Mouse (Mus musculus) MEL (cell line): ENCODE measurements around the gene Nek9. TPM values are rescaled to one million over a fixed set of nuclear protein-coding genes. Genes with fewer than 3 reads are reported as not detected.
A peak's percentile ranks its signal among the peaks of the same experiment; 100 is the strongest.

Experiments used
- DNase-seq: peaks from one replicate; pipeline ENCODE4 v3.0.0; 2011; ENCODE audit warnings: low read depth, low spot score
- H3K27ac ChIP-seq: 2 replicates; pipeline ENCODE4 v1.5.1; 2012; ENCODE audit warnings: low read depth, mild to moderate bottlenecking, control low read depth, low read length, moderate library complexity; ENCODE audit not compliant: control insufficient read depth
- H3K27me3 ChIP-seq, 2 experiments: fragments of 150-350 bp in 1 of 2; sonication (generic) in 1 of 2; 2 replicates each; pipeline ENCODE4 v1.6.1; 2012; ENCODE audit warnings: low read length in 2 of 2, mild to moderate bottlenecking in 2 of 2, improper control_type of control experiment in 1 of 2, moderate library complexity in 1 of 2; ENCODE audit not compliant: insufficient read depth in 2 of 2, control insufficient read depth in 1 of 2
- H3K36me3 ChIP-seq, 2 experiments: 2 replicates each; pipeline ENCODE4 v1.6.1; 2012 to 2014; ENCODE audit warnings: low read length in 2 of 2, improper control_type of control experiment in 1 of 2, inconsistent platforms in 1 of 2, mild to moderate bottlenecking in 1 of 2; ENCODE audit not compliant: insufficient read depth in 2 of 2, control insufficient read depth in 1 of 2
- H3K4me1 ChIP-seq, 2 experiments: fragments of 150-350 bp in 1 of 2; sonication (generic) in 1 of 2; 2 replicates each; pipeline ENCODE4 v1.6.1; 2012; ENCODE audit warnings: low read length in 2 of 2, improper control_type of control experiment in 1 of 2, mild to moderate bottlenecking in 1 of 2; ENCODE audit not compliant: insufficient read depth in 2 of 2, control insufficient read depth in 1 of 2
- H3K4me3 ChIP-seq, 2 experiments: fragments of 150-350 bp in 1 of 2; sonication (generic) in 1 of 2; 2 replicates each; pipeline ENCODE4 v1.5.1; 2012; ENCODE audit warnings: low read depth in 2 of 2, low read length in 2 of 2, mild to moderate bottlenecking in 2 of 2, moderate library complexity in 2 of 2, control low read depth in 1 of 2, improper control_type of control experiment in 1 of 2; ENCODE audit not compliant: control insufficient read depth in 1 of 2, insufficient read depth in 1 of 2
- H3K79me2 ChIP-seq: 2 replicates; pipeline ENCODE4 v1.6.1; 2012; ENCODE audit warnings: mild to moderate bottlenecking, low read length, moderate library complexity; ENCODE audit not compliant: control insufficient read depth, poor library complexity, insufficient read depth
- H3K9ac ChIP-seq: 2 replicates; pipeline ENCODE4 v1.6.1; 2012; ENCODE audit warnings: low read depth, mild to moderate bottlenecking, control low read depth, low read length, moderate library complexity; ENCODE audit not compliant: control insufficient read depth, poor library complexity, severe bottlenecking
- H3K9me3 ChIP-seq: fragments of 150-350 bp; sonication (generic); replicated peaks from 2 replicates; pipeline ENCODE4 v1.6.1; 2012; ENCODE audit warnings: mild to moderate bottlenecking, low read length, improper control_type of control experiment, moderate library complexity; ENCODE audit not compliant: insufficient read depth
- CTCF ChIP-seq, 3 experiments: IDR thresholded peaks in 2 of 3; conservative IDR thresholded peaks in 1 of 3; 2 replicates each; pipeline ENCODE4 v1.5.1; 2011 to 2012; ENCODE audit warnings: low read length in 3 of 3, low read depth in 2 of 3, mild to moderate bottlenecking in 2 of 3, improper control_type of control experiment in 1 of 3, inconsistent platforms in 1 of 3, mixed read lengths in 1 of 3, moderate library complexity in 1 of 3; ENCODE audit not compliant: control insufficient read depth in 1 of 3, insufficient read depth in 1 of 3, poor library complexity in 1 of 3, severe bottlenecking in 1 of 3
- ETS1 ChIP-seq: IDR thresholded peaks from 2 replicates; pipeline ENCODE4 v1.6.1; 2012; ENCODE audit warnings: low read depth, mild to moderate bottlenecking, inconsistent platforms, low read length, improper control_type of control experiment, moderate library complexity
- GATA1 ChIP-seq: IDR thresholded peaks from 2 replicates; pipeline ENCODE4 v1.6.1; 2011; ENCODE audit warnings: low read depth, low read length, improper control_type of control experiment
- JUND ChIP-seq: IDR thresholded peaks from 2 replicates; pipeline ENCODE4 v1.6.1; 2011; ENCODE audit warnings: low read depth, mild to moderate bottlenecking, improper control_type of control experiment, low read length
- MAX ChIP-seq: IDR thresholded peaks from 2 replicates; pipeline ENCODE4 v1.6.1; 2011; ENCODE audit warnings: low read length, improper control_type of control experiment
- MXI1 ChIP-seq: IDR thresholded peaks from 2 replicates; pipeline ENCODE4 v1.6.1; 2011; ENCODE audit warnings: mild to moderate bottlenecking, low read depth, low read length, improper control_type of control experiment
- MYB ChIP-seq: IDR thresholded peaks from 2 replicates; pipeline ENCODE4 v1.6.1; 2011; ENCODE audit warnings: mild to moderate bottlenecking, low read depth, low read length, improper control_type of control experiment
- MYC ChIP-seq: IDR thresholded peaks from 2 replicates; pipeline ENCODE4 v1.6.1; 2011; ENCODE audit warnings: low read depth, mild to moderate bottlenecking, low read length, improper control_type of control experiment, moderate library complexity
- POLR2AphosphoS2 ChIP-seq: IDR thresholded peaks from 2 replicates; pipeline ENCODE4 v1.6.1; 2011; ENCODE audit warnings: low read length, improper control_type of control experiment
- RAD21 ChIP-seq: IDR thresholded peaks from 2 replicates; pipeline ENCODE4 v1.6.1; 2011; ENCODE audit warnings: mild to moderate bottlenecking, low read depth, low read length, improper control_type of control experiment
- SIN3A ChIP-seq: IDR thresholded peaks from 2 replicates; pipeline ENCODE4 v1.6.1; 2012; ENCODE audit warnings: low read length, improper control_type of control experiment, inconsistent platforms
- SMC3 ChIP-seq: IDR thresholded peaks from 2 replicates; pipeline ENCODE4 v1.6.1; 2011; ENCODE audit warnings: low read depth, low read length, improper control_type of control experiment
- USF1 ChIP-seq: IDR thresholded peaks from 2 replicates; pipeline ENCODE4 v1.6.1; 2014; ENCODE audit warnings: low read depth, mild to moderate bottlenecking, inconsistent platforms, low read length, improper control_type of control experiment, moderate library complexity
- ZC3H11A ChIP-seq: IDR thresholded peaks from 2 replicates; pipeline ENCODE4 v1.6.1; 2012; ENCODE audit warnings: low read depth, mild to moderate bottlenecking, inconsistent platforms, low read length, improper control_type of control experiment
- ZNF384 ChIP-seq: IDR thresholded peaks from 2 replicates; pipeline ENCODE4 v1.6.1; 2012; ENCODE audit warnings: low read depth, mild to moderate bottlenecking, inconsistent platforms, low read length, improper control_type of control experiment
- polyA plus RNA-seq, 2 experiments: library from polyadenylated mRNA; stranded (reverse) in 1 of 2; unstranded in 1 of 2; fragments of >175 nt in 1 of 2; fragments of >200 nt in 1 of 2; gene quantifications; 2 replicates each; pipeline versions ENCODE4 v1.2.1 to v1.2.4; 2012; ENCODE audit warnings: low replicate concordance in 2 of 2, low read depth in 1 of 2; ENCODE audit not compliant: insufficient read length in 2 of 2, insufficient read depth in 1 of 2, missing spikeins in 1 of 2
- total RNA-seq: library from RNA; depleted of rRNA; stranded (reverse); fragments of 300-350 nt; gene quantifications from 2 replicates; pipeline ENCODE4 v1.2.3, GENCODE M21; 2012

Nek9 gene
- total and polyA plus RNA-seq, 3 experiments, result 23.4 to 32.2 TPM; not detected in 1

GRCm38 (mm10) chr12:85380942-85381341 lies 41.8 kb upstream of the Nek9 start:
- peak; percentile 63 for DNase-seq
- no peak overlapping the region for H3K9ac ChIP-seq
- H3K27me3 ChIP-seq, result no peaks in the 10 kb centered on the region
- TF ChIP-seq MYC (peak; percentile 93), MYB (no peak), USF1 (peak; percentile 67), ZNF384 (no peak), ZC3H11A (peak; percentile 70), MAX (peak; percentile 80), POLR2AphosphoS2 (no peak), MXI1 (peak; percentile 70), JUND (no peak), ETS1 (peak; percentile 7; the same call in 1 of the 2 replicates), CTCF (IDR thresholded peaks at IDR 0.05 in 2 of 3, conservative IDR thresholded peaks at IDR 0.05 in 1 of 3; ENCODE audit: control insufficient read depth in 1 of 3, insufficient read depth in 1 of 3, low read depth in 2 of 3, low read length in 3 of 3, poor library complexity in 1 of 3, severe bottlenecking in 1 of 3) (peak in 2 of 3 experiments; percentile 56 to 66; a peak in 5 of 6 replicates), SIN3A (peak; percentile 62), RAD21 (peak; percentile 61), SMC3 (peak; percentile 76)
- peaks cover 2 to 9% of the 10 kb centered on the region in 2 experiments; a peak in 2 of 4 replicates for H3K4me1 ChIP-seq
- H3K27ac ChIP-seq, result no peak overlapping the region
- no peak overlapping the region for H3K4me3 ChIP-seq
- H3K79me2 ChIP-seq, result no peaks in the 10 kb centered on the region
- no peaks in the 10 kb centered on the region for H3K9me3 ChIP-seq
- peaks cover 0 to 4% of the 10 kb centered on the region in 2 experiments; a peak in 2 of 4 replicates for H3K36me3 ChIP-seq

- no peak overlapping the region for H3K9ac ChIP-seq
- H3K9me3 ChIP-seq, result no peaks in the 10 kb centered on the region
- H3K27ac ChIP-seq, result no peak overlapping the region
- H3K4me1 ChIP-seq, result peaks cover 2 to 6% of the 10 kb centered on the region in 2 experiments; a peak in 2 of 4 replicates
- H3K79me2 ChIP-seq, result no peaks in the 10 kb centered on the region
- no peak overlapping the region for H3K4me3 ChIP-seq
- peaks cover 0 to 4% of the 10 kb centered on the region in 2 experiments; a peak in 2 of 4 replicates for H3K36me3 ChIP-seq
- H3K27me3 ChIP-seq, result no peaks in the 10 kb centered on the region
- peak; percentile 35; the same call in 1 of the 2 replicates for TF ChIP-seq GATA1
- TF ChIP-seq ZNF384, result no peak
- no peak for DNase-seq
These were observed 41.1 kb upstream of the Nek9 start for GRCm38 (mm10) chr12:85380308-85380707.

- DNase-seq, result no peak
- H3K9ac ChIP-seq, result no peak overlapping the region
- H3K27ac ChIP-seq, result no peak overlapping the region
- H3K36me3 ChIP-seq, result peaks cover 0 to 4% of the 10 kb centered on the region in 2 experiments; a peak in 2 of 4 replicates
- H3K4me1 ChIP-seq, result peaks cover 4 to 6% of the 10 kb centered on the region in 2 experiments; a peak in 3 of 4 replicates
- peaks cover 9% of the 10 kb centered on the region for H3K79me2 ChIP-seq
- peak; percentile 19 for TF ChIP-seq RAD21
- TF ChIP-seq CTCF (IDR thresholded peaks at IDR 0.05 in 2 of 3, conservative IDR thresholded peaks at IDR 0.05 in 1 of 3; ENCODE audit: control insufficient read depth in 1 of 3, insufficient read depth in 1 of 3, low read depth in 2 of 3, low read length in 3 of 3, poor library complexity in 1 of 3, severe bottlenecking in 1 of 3), result peak in 1 of 3 experiments; percentile 15; a peak in 1 of 6 replicates
- no peak for TF ChIP-seq SIN3A
- TF ChIP-seq, all 39 proteins: peak for 2
- Histone ChIP-seq H3K4me3 (no peak overlapping the region), H3K27me3 (no peaks in the 10 kb centered on the region), H3K9me3 (no peaks in the 10 kb centered on the region)
These were observed 39.1 kb upstream of the Nek9 start for GRCm38 (mm10) chr12:85378271-85378670.
